Mouse (Mus musculus): ENCODE measurements around the gene Amigo2. TPM values are rescaled to one million over a fixed set of nuclear protein-coding genes. Genes with fewer than 3 reads are reported as not detected.
A peak's percentile ranks its signal among the peaks of the same experiment; 100 is the strongest.

Gene Amigo2
- polyA plus RNA-seq, 1 experiment from 2014 or later = 6.5 TPM

DNA sequence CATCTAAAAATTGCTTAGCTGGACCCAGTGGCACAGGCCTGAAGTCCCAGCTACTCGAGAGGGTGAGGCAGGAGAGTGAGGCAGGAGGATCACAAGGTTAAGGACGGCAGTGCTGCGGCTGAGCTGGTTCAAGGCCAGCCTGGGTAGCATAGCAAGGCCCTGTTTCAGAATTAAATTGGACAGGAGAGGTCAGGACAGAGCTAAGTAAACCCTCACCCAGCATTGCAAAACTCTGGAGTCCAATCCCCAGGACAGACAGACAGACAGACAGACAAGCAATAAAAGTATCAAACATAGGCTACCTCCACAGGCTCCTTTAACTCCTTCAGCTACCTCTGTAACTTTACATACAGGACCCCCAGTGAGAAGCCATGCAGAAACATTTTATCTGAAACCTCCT is 42.2 kb downstream of the Amigo2 start:
- H3K36me3 ChIP-seq = no peaks in the 10 kb centered on the region
- no peaks in the 10 kb centered on the region for H3K9me3 ChIP-seq
- WGBS = 82% methylated on average over 3 of the region's 3 CpGs
- 0 out of 2 replicates have a peak, but pooled peaks cover 5% of the 10 kb centered on the region for H3K4me1 ChIP-seq
- H3K4me3 ChIP-seq = no peak overlapping the region
- no peak overlapping the region for H3K9ac ChIP-seq (replicated peaks)
- no peak for ATAC-seq (replicated peaks)
- H3K27me3 ChIP-seq = no peaks in the 10 kb centered on the region
- no peak overlapping the region for H3K27ac ChIP-seq (replicated peaks)
- no peak overlapping the region for H3K4me2 ChIP-seq (replicated peaks)

GRCm38 (mm10) chr15:97196644-97197043 is 50.4 kb downstream of the Amigo2 start:
- H3K9me3 ChIP-seq = no peaks in the 10 kb centered on the region
- H3K27ac ChIP-seq (replicated peaks) = no peak overlapping the region
- no peak overlapping the region for H3K4me3 ChIP-seq
- no peak overlapping the region for H3K4me2 ChIP-seq (replicated peaks)
- no peaks in the 10 kb centered on the region for H3K27me3 ChIP-seq
- H3K36me3 ChIP-seq = no peaks in the 10 kb centered on the region
- no peak overlapping the region for H3K9ac ChIP-seq (replicated peaks)
- ATAC-seq (replicated peaks) = no peak
- H3K4me1 ChIP-seq = 0 out of 2 replicates have a peak, but pooled peaks cover 5% of the 10 kb centered on the region
- 65% methylated on average over 7 of the region's 7 CpGs for WGBS

- no peaks in the 10 kb centered on the region for H3K27me3 ChIP-seq
- ATAC-seq (replicated peaks) = peak; percentile 58
Observed at GRCm38 (mm10) chr15:97195628-97196027, 51.5 kb downstream of the Amigo2 start.

More at GRCm38 (mm10) chr15:97195628-97196027, 51.5 kb downstream of the Amigo2 start:
- Histone ChIP-seq H3K9ac (replicated peaks) (no peak overlapping the region), H3K27ac (replicated peaks) (no peak overlapping the region), H3K4me1 (0 out of 2 replicates have a peak, but pooled peaks cover 5% of the 10 kb centered on the region), H3K4me3 (no peak overlapping the region), H3K4me2 (replicated peaks) (no peak overlapping the region), H3K36me3 (no peaks in the 10 kb centered on the region), H3K9me3 (no peaks in the 10 kb centered on the region)
- 0% methylated on average over 1 of the region's 1 CpGs for WGBS

Other genes starting within 250 kb of the Amigo2 start
- gene Slc38a4, start 191.3 kb downstream of the Amigo2 start, polyA plus RNA-seq (2015; fragmentation: Nextera tagmentation; extraction: Ambion mirVana) = 2.4 and 3.0 TPM in 2 replicates
- 3.1 and 4.1 TPM in 2 replicates for gene Pced1b, start 180 bp downstream of the Amigo2 start, polyA plus RNA-seq (2015; fragmentation: Nextera tagmentation; extraction: Ambion mirVana)